24 mouse cellular contexts compared by ENCODE assay signal in genomic region chr7:44966638-44967037, GRCm38 (mm10). TPM values are rescaled to one million over a fixed set of nuclear protein-coding genes. Genes with fewer than 3 reads are reported as not detected.
DNase-seq lines count a peak whose midpoint lies in the region; ATAC-seq and TF ChIP-seq lines count a peak whose summit lies in the region.
"Had no signal": no experiment of that assay in that cellular context is flagged by ENCODE, and none has a peak within 500 bp of the region (broad histone marks: within the 10 kb centered on the region; RNA-seq: fewer than 3 reads in every experiment).

No protein-coding gene starts in this region.

- H3K27me3 ChIP-seq in kidney, postnatal 0 days (ENCODE audit: insufficient read depth, low read length): no peaks in the 10 kb centered on the region
- no peaks in the 10 kb centered on the region for H3K27me3 ChIP-seq in neural tube, embryonic 12.5 days (replicated peaks)
- H3K27me3 ChIP-seq in midbrain, embryonic 15.5 days (replicated peaks): no peaks in the 10 kb centered on the region
- H3K27me3 ChIP-seq: limb, embryonic 15.5 days; neural tube, embryonic 15.5 days had no signal

- H3K4me2 ChIP-seq in kidney, postnatal 0 days (ENCODE audit: low read length): no peak overlapping the region
- no peak overlapping the region for H3K4me2 ChIP-seq in neural tube, embryonic 12.5 days (replicated peaks)
- H3K4me2 ChIP-seq in midbrain, embryonic 15.5 days: no peak overlapping the region
- H3K4me2 ChIP-seq: limb, embryonic 15.5 days; neural tube, embryonic 15.5 days had no signal

- H3K9ac ChIP-seq in kidney, postnatal 0 days (ENCODE audit: low read depth, low read length): no peak overlapping the region
- peak overlapping the region; percentile 38; the same call in 1 of the 2 replicates for H3K9ac ChIP-seq in neural tube, embryonic 12.5 days
- H3K9ac ChIP-seq in midbrain, embryonic 15.5 days: no peak overlapping the region
- H3K9ac ChIP-seq: limb, embryonic 15.5 days; neural tube, embryonic 15.5 days had no signal

- ATAC-seq in kidney, postnatal 0 days (replicated peaks; ENCODE audit: low FRiP score, low read depth): no peak
- ATAC-seq in neural tube, embryonic 12.5 days (ENCODE audit: low FRiP score, low read depth): no peak
- no peak for ATAC-seq in midbrain, embryonic 15.5 days (replicated peaks)
- ATAC-seq: activated CD4-positive, CD25-positive, alpha-beta regulatory T cell, adult 4 months; forebrain, embryonic 16.5 days; hindbrain, embryonic 16.5 days; midbrain, embryonic 16.5 days had no signal

- no peak overlapping the region for H3K4me3 ChIP-seq in kidney, postnatal 0 days (replicated peaks; ENCODE audit: low read depth, low read length)
- no peak overlapping the region for H3K4me3 ChIP-seq in neural tube, embryonic 12.5 days
- H3K4me3 ChIP-seq in midbrain, embryonic 15.5 days: no peak overlapping the region
- H3K4me3 ChIP-seq: limb, embryonic 15.5 days; myocyte; neural tube, embryonic 15.5 days had no signal

- peak; percentile 26 for DNase-seq in cerebellum, adult 9-11 months
- DNase-seq in cerebellum, postnatal 4 days (ENCODE audit: low spot score in 2 of 2): no peak
- no peak for DNase-seq in kidney, postnatal 0 days (ENCODE audit: low spot score)
- DNase-seq in kidney, adult 18-20 months: no peak
- no peak for DNase-seq in neural tube, embryonic 10.5 days (ENCODE audit: extremely low spot score, low spot score)
- no peak for DNase-seq in thymus, postnatal 36 days
- DNase-seq: adrenal gland, postnatal 10 days; cerebellum, adult 2 months; heart, postnatal 4 days; kidney, adult 11 months; left cerebral cortex, postnatal 4 days; lung, adult 18-20 months; right cerebral cortex, adult 18-20 months; right cerebral cortex, postnatal 4 days had no signal

- H3K4me1 ChIP-seq in kidney, postnatal 0 days (replicated peaks; ENCODE audit: insufficient read depth, low read length): 0 out of 2 replicates have a peak, but pooled peaks cover 3% of the 10 kb centered on the region
- H3K4me1 ChIP-seq in neural tube, embryonic 12.5 days: peaks cover 12% of the 10 kb centered on the region
- H3K4me1 ChIP-seq in midbrain, embryonic 15.5 days: peaks cover 9% of the 10 kb centered on the region

- peak; percentile 25; the same call in 1 of the 2 replicates for TF ChIP-seq CTCF in kidney, postnatal 0 days (IDR thresholded peaks at IDR 0.05; ENCODE audit: low read depth)

- no peak overlapping the region for H3K27ac ChIP-seq in kidney, postnatal 0 days
- no peak overlapping the region for H3K27ac ChIP-seq in neural tube, embryonic 12.5 days
- H3K27ac ChIP-seq in midbrain, embryonic 15.5 days: no peak overlapping the region
- H3K27ac ChIP-seq: limb, embryonic 15.5 days; neural tube, embryonic 15.5 days had no signal

- no peaks in the 10 kb centered on the region for H3K9me3 ChIP-seq in kidney, postnatal 0 days (replicated peaks; ENCODE audit: low read length)
- no peaks in the 10 kb centered on the region for H3K9me3 ChIP-seq in neural tube, embryonic 12.5 days
- H3K9me3 ChIP-seq in midbrain, embryonic 15.5 days: no peaks in the 10 kb centered on the region
- H3K9me3 ChIP-seq: limb, embryonic 15.5 days; neural tube, embryonic 15.5 days had no signal

- 75% methylated on average over 15 of the region's 15 CpGs for WGBS in kidney, postnatal 0 days
- 76% methylated on average over 15 of the region's 15 CpGs for WGBS in neural tube, embryonic 12.5 days
- 83% methylated on average over 15 of the region's 15 CpGs for WGBS in midbrain, embryonic 15.5 days

- H3K36me3 ChIP-seq in kidney, postnatal 0 days (ENCODE audit: insufficient read depth, low read length): 0 out of 2 replicates have a peak, but pooled peaks cover 6% of the 10 kb centered on the region
- peaks cover 53% of the 10 kb centered on the region for H3K36me3 ChIP-seq in neural tube, embryonic 12.5 days
- peaks cover 19% of the 10 kb centered on the region for H3K36me3 ChIP-seq in midbrain, embryonic 15.5 days (replicated peaks)

RNA-seq across cellular contexts. Expression of gene Cpt1c, which starts 8.0 kb away (rescaled TPM):
- 13.2 and 13.7 TPM in 2 replicates for polyA plus RNA-seq in kidney, postnatal 0 days (2015; fragmentation: Nextera tagmentation; extraction: Ambion mirVana)
- polyA plus RNA-seq in neural tube, embryonic 12.5 days (2016; fragmentation: Nextera tagmentation; extraction: Ambion mirVana): 39.7 and 44.1 TPM in 2 replicates
- 56.5 and 58.2 TPM in 2 replicates for polyA plus RNA-seq in midbrain, embryonic 15.5 days (2015; fragmentation: Nextera tagmentation; extraction: Ambion mirVana)

RNA-seq across cellular contexts. Expression of gene Prmt1, which starts 19.7 kb away (rescaled TPM):
- polyA plus RNA-seq in kidney, postnatal 0 days (2015; fragmentation: Nextera tagmentation; extraction: Ambion mirVana): 414 and 449 TPM in 2 replicates
- 595 and 646 TPM in 2 replicates for polyA plus RNA-seq in neural tube, embryonic 12.5 days (2016; fragmentation: Nextera tagmentation; extraction: Ambion mirVana)
- polyA plus RNA-seq in midbrain, embryonic 15.5 days (2015; fragmentation: Nextera tagmentation; extraction: Ambion mirVana): 697 and 717 TPM in 2 replicates

RNA-seq across cellular contexts. Expression of gene Tsks, which starts 23.6 kb away (rescaled TPM):
- 0.13 and 0.14 TPM in 2 replicates for polyA plus RNA-seq in kidney, postnatal 0 days (2015; fragmentation: Nextera tagmentation; extraction: Ambion mirVana)
- polyA plus RNA-seq in neural tube, embryonic 12.5 days (2016; fragmentation: Nextera tagmentation; extraction: Ambion mirVana): 0.14 TPM in 1 of 2 replicates, not detected in the other
- polyA plus RNA-seq in midbrain, embryonic 15.5 days (2015; fragmentation: Nextera tagmentation; extraction: Ambion mirVana): 0.11 and 0.21 TPM in 2 replicates
- polyA plus RNA-seq: activated CD4-positive, CD25-positive, alpha-beta regulatory T cell, adult 4 months; hindbrain, embryonic 16.5 days; large intestine, adult 2 months; myocyte had no signal

RNA-seq across cellular contexts. Expression of gene Irf3, which starts 30.8 kb away (rescaled TPM):
- 73.6 and 76.0 TPM in 2 replicates for polyA plus RNA-seq in kidney, postnatal 0 days (2015; fragmentation: Nextera tagmentation; extraction: Ambion mirVana)
- 71.0 and 73.4 TPM in 2 replicates for polyA plus RNA-seq in neural tube, embryonic 12.5 days (2016; fragmentation: Nextera tagmentation; extraction: Ambion mirVana)
- polyA plus RNA-seq in midbrain, embryonic 15.5 days (2015; fragmentation: Nextera tagmentation; extraction: Ambion mirVana): 61.9 and 66.8 TPM in 2 replicates

RNA-seq across cellular contexts. Expression of gene Bcl2l12, which starts 31.9 kb away (rescaled TPM):
- polyA plus RNA-seq in kidney, postnatal 0 days (2015; fragmentation: Nextera tagmentation; extraction: Ambion mirVana): 42.8 and 43.4 TPM in 2 replicates
- polyA plus RNA-seq in neural tube, embryonic 12.5 days (2016; fragmentation: Nextera tagmentation; extraction: Ambion mirVana): 41.1 and 42.9 TPM in 2 replicates
- 10.0 and 12.3 TPM in 2 replicates for polyA plus RNA-seq in midbrain, embryonic 15.5 days (2015; fragmentation: Nextera tagmentation; extraction: Ambion mirVana)
